Mouse (Mus musculus): ENCODE data around the gene U2surp.

DNA sequence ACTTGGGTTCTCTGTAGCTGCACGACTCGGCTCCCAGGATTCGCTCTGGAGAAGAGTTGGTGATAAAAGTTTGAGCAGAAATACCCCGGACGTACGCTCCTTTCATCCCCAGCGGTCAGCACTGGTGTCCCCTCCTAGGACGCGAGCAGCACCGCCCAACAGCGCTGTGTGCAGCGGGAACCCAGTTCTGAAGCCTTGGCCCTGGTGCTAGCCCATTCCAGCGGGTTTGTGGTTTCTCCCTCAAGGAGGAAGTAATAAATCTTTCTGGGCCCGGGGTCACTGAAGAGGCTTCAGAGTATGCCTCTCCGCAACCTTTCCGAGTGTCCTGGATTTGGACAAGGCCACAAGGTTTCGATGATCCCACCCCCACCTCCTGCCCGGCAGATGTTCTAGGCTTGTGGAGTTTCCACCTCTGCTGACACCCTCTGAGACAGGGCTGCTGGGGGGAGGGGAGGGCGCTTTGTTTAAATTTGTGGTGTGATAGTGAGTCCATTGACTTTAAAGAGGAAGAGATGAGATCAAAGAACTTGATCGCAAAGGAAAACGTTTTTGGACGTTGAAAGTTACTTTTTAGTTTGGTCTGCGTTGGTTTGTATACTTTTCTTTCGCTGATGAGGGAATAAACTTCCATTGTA is 104.1 kb downstream of the U2surp start:
- TF ChIP-seq CTCF (IDR thresholded peaks at IDR 0.05; ENCODE audit: control insufficient read depth, insufficient read depth, insufficient read length): no peak
- no peak for TF ChIP-seq USF1 (IDR thresholded peaks at IDR 0.05; ENCODE audit: low read depth)
- TF ChIP-seq MAX (IDR thresholded peaks at IDR 0.05): peak; percentile 12
- no peak for TF ChIP-seq CEBPB (IDR thresholded peaks at IDR 0.05; ENCODE audit: low read depth)
- no peak for TF ChIP-seq FOSL1 (IDR thresholded peaks at IDR 0.05; ENCODE audit: insufficient read depth, low read length, poor library complexity, severe bottlenecking)
- no peak for TF ChIP-seq MYOG (IDR thresholded peaks at IDR 0.05; ENCODE audit: control insufficient read depth, extremely low read depth, insufficient read length)
